8 mouse cellular contexts compared by ENCODE assay signal in genomic region chrX:57392367-57393246, GRCm38 (mm10). TPM values are rescaled to one million over a fixed set of nuclear protein-coding genes. Genes with fewer than 3 reads are reported as not detected.
DNase-seq lines count a peak whose midpoint lies in the region; ATAC-seq lines count a peak whose summit lies in the region.

Gene Rbmx (minus strand): TSS chrX:57393036.

- H3K36me3 ChIP-seq in heart, embryonic 10.5 days: peaks cover 24% of the 10 kb centered on the region
- peaks cover 24% of the 10 kb centered on the region for H3K36me3 ChIP-seq in kidney, embryonic 15.5 days

- ATAC-seq in erythroblast, adult 5-6 weeks (replicated peaks; ENCODE audit: low FRiP score, poor library complexity, severe bottlenecking): peak; percentile 96
- ATAC-seq in kidney, embryonic 15.5 days (replicated peaks; ENCODE audit: low FRiP score): peak; percentile 96
- peak; percentile 97 for ATAC-seq in monocyte, adult 5-6 weeks (replicated peaks; ENCODE audit: insufficient number of reproducible peaks, low FRiP score, low TSS enrichment, poor library complexity, severe bottlenecking)

- H3K9ac ChIP-seq in kidney, embryonic 15.5 days: peak within 1 kb of the TSS; percentile 67

- no peaks in the 10 kb centered on the region for H3K9me3 ChIP-seq in heart, embryonic 10.5 days
- no peaks in the 10 kb centered on the region for H3K9me3 ChIP-seq in kidney, embryonic 15.5 days (replicated peaks)

- WGBS in heart, embryonic 10.5 days: 16% methylated on average over 50 of the region's 50 CpGs
- WGBS in kidney, embryonic 15.5 days: 20% methylated on average over 50 of the region's 50 CpGs

- H3K4me3 ChIP-seq in heart, embryonic 10.5 days: peak within 1 kb of the TSS; percentile 65
- H3K4me3 ChIP-seq in kidney, embryonic 15.5 days (replicated peaks): peak within 1 kb of the TSS; percentile 60

- H3K27ac ChIP-seq in heart, embryonic 10.5 days: peak within 1 kb of the TSS; percentile 92
- peak within 1 kb of the TSS; percentile 96 for H3K27ac ChIP-seq in kidney, embryonic 15.5 days

- H3K27me3 ChIP-seq in heart, embryonic 10.5 days (ENCODE audit: insufficient read depth, poor library complexity, severe bottlenecking): no peaks in the 10 kb centered on the region
- H3K27me3 ChIP-seq in kidney, embryonic 15.5 days: no peaks in the 10 kb centered on the region

- DNase-seq in B cell, adult 2 months: peak; percentile 78 to 80
- peak; percentile 97 for DNase-seq in brain, adult 2 months (ENCODE audit: low read depth, low spot score)
- DNase-seq in heart, embryonic 10.5 days (ENCODE audit: low spot score): peak; percentile 90
- peak; percentile 82 for DNase-seq in liver
- DNase-seq in spleen, postnatal 4 days (ENCODE audit: low spot score in 2 of 2): peak; percentile 76 to 81

- no peaks in the 10 kb centered on the region for H3K4me1 ChIP-seq in heart, embryonic 10.5 days
- no peaks in the 10 kb centered on the region for H3K4me1 ChIP-seq in kidney, embryonic 15.5 days

- peak within 1 kb of the TSS; percentile 49 for H3K4me2 ChIP-seq in kidney, embryonic 15.5 days

RNA-seq across cellular contexts. Expression of gene Rbmx, which starts in this region (rescaled TPM):
- 13.4 and 13.8 TPM in 2 replicates for total RNA-seq in erythroblast, adult 5-6 weeks (2015; ENCODE audit: low replicate concordance)
- 15.5 and 18.6 TPM in 2 replicates for total RNA-seq in erythroblast, adult 5-6 weeks (2017; ENCODE audit: low replicate concordance)
- polyA plus RNA-seq in heart, embryonic 10.5 days (2016; fragmentation: Nextera tagmentation; extraction: Ambion mirVana): 91.9 and 97.7 TPM in 2 replicates
- polyA plus RNA-seq in kidney, embryonic 15.5 days (2015; fragmentation: Nextera tagmentation; extraction: Ambion mirVana): 134 TPM in 2 replicates
- total RNA-seq in monocyte, adult 5-6 weeks (2017): 45.5 to 72.1 TPM (median 49.5 TPM) in 3 replicates

Comparison
In these comparisons a context has a peak if more than half of its experiments do, and no peak if none do; other contexts are left out.
1. Peak in every context shown above with its lines: DNase-seq, ATAC-seq, H3K4me3 ChIP-seq and H3K27ac ChIP-seq.